Mouse (Mus musculus) mesoderm, embryonic 11.5 days (tissue): Measurements from ENCODE around the gene Tuba4a.

Source experiments
- DNase-seq: peaks from one replicate; pipeline ENCODE4 v3.0.0-alpha.2; 2012; ENCODE audit warnings: low read depth, low spot score

The Tuba4a gene

DNA sequence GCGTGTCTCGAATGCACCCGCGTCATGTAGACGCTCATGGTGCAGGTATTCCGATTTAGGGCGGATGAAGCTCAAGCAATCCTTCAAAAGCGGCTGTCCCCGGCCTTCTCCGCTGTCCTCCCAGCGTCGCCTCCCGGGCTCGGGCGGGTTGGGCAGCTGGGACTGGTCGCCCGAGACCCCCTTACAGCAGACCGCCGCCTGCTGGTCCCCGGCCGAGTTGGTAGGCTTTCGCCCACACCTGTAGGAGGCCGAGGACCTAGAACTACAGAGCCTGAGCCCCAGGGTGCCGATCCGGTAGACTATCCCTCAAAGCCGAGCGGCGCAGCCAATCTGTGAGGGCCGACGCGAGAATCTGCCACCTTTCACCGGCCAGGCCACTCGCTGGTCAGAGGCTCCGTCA, at the start of gene Tuba4a:
TSS of gene Tuba4a (minus strand) at position 335 of the 400 bp plus-strand sequence.
- DNase-seq = peak; percentile 22

- DNase-seq = no peak
Measured at GRCm38 (mm10) chr1:75264091-75264880, 44.6 kb upstream of the Tuba4a start, which contains the start of gene Ptprn. Ptprn (minus strand) TSS chr1:75264502.

GRCm38 (mm10) chr1:75262969-75263951, 43.6 kb upstream of the Tuba4a start:
- peak; percentile 88 for DNase-seq

DNA sequence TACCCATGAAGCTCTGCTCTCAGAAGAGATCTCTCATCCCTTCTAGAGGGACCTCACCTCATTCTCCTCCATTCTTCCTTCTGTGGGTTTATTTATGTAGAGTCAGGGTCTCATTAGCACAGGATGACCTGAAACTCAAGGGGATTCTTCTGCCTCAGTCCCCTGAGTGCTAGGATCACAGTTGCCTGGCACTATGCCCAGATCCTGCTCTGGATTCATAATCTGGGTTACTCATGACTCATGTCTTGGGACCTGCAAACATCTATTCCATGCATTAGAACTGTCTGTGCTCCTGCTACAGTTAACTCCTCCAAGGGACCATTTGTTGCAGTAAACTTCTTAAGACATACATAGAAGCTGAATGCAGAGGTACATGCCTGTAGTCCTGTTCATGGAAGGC, 41.6 kb upstream of the Tuba4a start:
- DNase-seq = no peak

- DNase-seq = no peak
Measured at GRCm38 (mm10) chr1:75255516-75256046, 35.9 kb upstream of the Tuba4a start.

GRCm38 (mm10) chr1:75254625-75255013, 35.0 kb upstream of the Tuba4a start:
- no peak for DNase-seq

DNA sequence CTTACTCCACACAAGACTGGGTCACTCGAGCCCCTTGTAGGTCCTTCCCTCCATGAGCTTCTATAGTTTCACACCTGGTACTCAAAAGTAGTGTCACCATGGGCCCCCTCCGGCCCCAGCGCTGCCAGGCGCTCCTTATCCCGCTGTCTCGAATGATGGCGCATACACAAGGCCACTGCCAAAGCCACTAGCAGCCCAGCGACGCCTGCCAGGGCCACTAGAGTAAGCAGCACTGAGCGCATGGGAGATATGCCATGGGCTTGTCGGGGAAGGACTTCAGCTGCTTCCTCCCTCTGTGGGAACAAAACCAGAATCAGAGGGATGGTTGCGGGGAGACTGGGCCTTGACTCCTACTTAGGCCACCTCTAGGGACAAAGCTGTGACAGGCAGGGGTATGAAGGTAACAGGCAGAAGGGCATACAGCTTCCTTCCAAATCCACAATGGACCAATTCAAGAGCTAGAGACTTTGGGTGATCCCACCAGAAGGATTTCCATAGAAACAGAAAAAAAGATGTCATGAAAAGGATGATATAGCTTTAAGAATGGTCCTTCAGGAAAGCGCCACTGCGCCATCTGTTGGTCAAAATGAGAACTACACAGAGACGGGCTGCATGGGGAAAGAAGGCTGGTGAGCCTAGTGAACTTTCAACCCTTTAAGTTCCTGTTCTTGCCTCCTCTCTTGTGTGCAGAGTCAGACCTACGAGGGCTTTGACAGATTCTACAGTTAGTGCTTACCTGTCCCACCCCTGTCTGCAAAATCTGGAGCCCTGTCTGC, 34.4 kb upstream of the Tuba4a start:
- DNase-seq = peak; percentile 85

- no peak for DNase-seq
Measured at GRCm38 (mm10) chr1:75253029-75253428, 33.4 kb upstream of the Tuba4a start.

- no peak for DNase-seq
Measured at GRCm38 (mm10) chr1:75252308-75252707, 32.6 kb upstream of the Tuba4a start.

DNA sequence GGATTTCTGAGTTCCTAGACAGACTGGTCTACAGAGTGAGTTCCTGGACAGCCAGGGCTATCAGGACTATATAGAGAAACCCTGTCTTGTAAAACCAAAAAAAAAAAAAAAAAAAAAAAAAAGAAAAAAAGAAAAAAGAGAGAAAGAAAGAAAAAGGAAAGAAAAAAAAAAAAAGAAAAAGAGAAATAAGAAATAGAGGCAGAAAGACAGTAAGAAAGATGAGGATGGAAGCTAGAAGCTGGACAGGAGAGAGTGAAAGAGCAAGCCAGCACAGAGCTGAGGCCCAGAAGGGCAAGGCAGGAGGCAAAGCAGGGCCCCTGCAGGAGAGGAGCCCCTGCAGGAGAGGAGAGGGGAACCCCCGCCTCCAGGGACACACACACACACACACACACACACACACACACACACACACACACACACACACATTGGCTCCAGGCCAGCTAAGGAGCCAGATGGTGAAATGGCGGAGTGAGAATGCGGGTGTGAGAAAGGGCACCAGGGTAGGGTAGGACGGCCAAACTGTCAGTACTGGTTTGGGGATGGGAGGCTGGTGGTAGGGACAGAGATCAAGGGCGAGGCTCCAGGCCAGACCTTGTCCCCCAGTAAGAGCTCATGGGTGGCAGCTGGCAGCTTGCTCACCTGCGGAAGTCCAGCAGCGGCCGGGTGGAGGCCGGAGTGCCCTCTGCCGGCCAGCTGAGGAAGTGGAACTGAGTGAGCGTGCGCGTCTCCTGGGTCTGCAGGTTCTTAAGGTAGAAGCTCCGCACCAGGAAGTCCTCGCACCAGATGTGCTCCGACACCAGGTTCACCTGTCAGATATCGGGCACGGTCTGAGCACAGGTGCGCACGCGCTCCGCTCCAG, 31.7 kb upstream of the Tuba4a start:
- peak; percentile 74 for DNase-seq

DNA sequence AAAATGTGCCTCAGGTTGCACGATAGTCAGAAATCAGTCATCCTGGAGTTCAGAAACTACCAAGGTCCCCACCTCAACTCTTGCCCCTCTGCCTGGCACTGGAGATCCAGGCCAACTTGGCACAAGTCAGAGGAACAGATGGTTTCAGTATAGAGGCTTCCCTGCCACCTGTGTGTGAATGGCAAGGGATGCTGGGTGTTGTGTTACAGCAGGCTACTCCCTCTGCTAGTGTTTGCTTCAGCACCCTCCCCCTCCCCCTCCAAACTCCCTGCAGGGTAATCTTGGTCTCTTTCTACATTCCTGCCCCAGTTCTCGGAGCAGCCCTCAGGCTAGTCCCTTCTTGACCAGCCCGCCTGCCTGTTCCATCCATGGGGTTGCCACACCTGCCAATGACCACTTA, 30.8 kb upstream of the Tuba4a start:
- no peak for DNase-seq

- peak; percentile 26 for DNase-seq
Measured at GRCm38 (mm10) chr1:75248041-75248772, 28.5 kb upstream of the Tuba4a start.

GRCm38 (mm10) chr1:75247071-75247930, 27.6 kb upstream of the Tuba4a start:
- no peak for DNase-seq

- peak; percentile 60 for DNase-seq
Measured at GRCm38 (mm10) chr1:75244836-75245235, 25.2 kb upstream of the Tuba4a start.

DNA sequence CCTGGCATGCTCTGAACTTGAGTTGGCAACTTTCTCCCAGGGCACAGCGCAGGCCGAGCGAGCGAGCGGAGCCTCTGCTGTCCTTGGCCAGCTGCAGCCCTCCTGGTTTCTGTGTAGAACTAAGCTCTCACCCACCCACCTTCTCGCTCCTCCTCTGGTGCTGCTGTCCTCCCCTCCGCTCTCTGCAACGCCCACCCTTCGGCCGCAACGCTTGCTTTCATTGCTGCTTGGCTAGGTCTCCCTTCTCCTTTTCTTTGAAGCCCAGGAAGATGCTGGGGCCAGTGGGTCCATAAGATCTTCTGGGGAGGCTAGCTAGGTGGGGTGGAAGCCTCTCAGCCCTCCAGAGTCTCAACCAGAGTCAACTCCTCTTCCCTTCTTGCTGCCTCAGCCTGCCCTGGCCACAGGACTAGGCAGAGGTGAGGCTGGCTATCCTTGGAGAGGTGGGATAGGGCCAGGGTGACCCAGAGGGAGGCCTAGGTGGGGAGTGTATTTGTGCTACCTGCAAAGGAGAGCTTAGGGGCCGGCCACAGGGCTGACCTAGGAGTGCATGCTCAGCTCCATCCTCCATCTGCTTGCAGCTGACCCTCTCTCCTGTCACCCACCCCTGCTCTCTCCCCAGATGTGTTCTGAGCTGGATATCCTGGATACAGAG, 24.6 kb upstream of the Tuba4a start:
- no peak for DNase-seq

DNA sequence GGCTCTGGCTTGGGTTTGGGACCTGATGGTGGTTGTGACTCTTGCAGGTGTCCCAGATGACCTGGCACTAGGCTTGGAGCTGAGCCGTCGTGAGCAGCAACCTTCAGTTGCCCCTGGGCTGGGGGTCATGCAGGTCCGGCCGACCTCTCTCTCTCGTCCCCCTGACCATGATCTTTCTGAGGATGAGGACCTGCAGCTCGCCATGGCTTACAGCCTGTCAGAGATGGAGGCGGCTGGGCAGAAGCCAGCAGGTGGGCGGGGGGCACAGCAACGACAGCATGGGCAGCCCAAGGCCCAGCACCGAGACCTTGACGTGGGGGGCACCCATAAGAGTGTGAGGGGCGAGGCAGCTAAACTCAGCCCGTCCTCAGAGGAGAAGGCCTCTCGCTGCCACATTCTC, 23.7 kb upstream of the Tuba4a start:
- DNase-seq = no peak

DNA sequence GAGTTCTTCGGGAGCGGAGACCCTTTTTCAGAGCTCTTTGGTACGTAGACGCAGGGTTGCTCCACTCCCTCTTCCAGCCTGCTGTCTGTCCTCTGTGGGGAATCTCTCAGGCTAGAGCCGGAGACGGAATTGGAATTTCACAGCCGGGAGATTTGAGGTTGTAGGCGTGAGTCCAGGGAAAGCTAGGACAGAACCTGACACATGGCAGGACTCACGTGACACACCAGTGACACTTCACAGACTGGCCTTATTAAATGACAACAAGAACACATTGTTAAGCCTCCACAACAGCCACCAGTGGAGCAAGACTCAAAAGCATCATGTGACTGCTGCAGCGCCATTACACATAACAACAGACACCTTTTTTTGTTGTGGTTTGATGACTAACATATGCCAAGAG, 19.9 kb upstream of the Tuba4a start:
- DNase-seq = no peak
